10 mouse cellular contexts compared by ENCODE assay signal in the genomic region with DNA sequence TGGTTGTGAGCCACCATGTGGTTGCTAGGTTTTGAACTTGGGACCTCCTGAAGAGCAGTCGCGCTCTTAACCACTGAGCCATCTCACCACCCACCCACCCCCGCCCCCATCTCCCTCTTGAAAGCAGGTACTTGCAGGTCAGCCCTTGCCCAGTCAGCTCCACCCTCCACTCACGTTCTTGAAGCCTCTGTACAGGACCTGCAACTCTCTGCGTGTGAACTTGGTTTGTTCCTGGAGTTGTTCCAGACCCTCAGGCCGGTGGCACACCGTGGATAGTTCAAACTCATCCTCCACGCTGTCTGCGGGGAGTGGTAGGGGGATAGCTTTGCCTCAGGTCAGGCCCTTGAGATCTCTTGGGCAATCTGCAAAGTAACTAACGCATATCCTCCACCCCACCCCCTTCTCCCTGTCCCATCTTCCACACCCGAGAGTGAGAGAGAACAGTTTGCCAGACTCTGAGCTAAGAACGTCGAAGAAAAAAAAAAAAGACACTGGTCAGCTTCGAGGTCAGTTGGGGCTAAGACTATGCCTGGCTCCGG. TPM values are rescaled to one million over a fixed set of nuclear protein-coding genes. Genes with fewer than 3 reads are reported as not detected.
DNase-seq lines count a peak whose midpoint lies in the region; ATAC-seq lines count a peak whose summit lies in the region.
"Had no signal": no experiment of that assay in that cellular context is flagged by ENCODE, and none has a peak within 500 bp of the region (broad histone marks: within the 10 kb centered on the region; RNA-seq: fewer than 3 reads in every experiment).

No protein-coding gene starts in this region.

- H3K27ac ChIP-seq in liver, embryonic 11.5 days (ENCODE audit: low read depth, low read length) = no peak overlapping the region
- H3K27ac ChIP-seq in limb, embryonic 10.5 days = no peak overlapping the region

- H3K4me1 ChIP-seq in liver, embryonic 11.5 days (replicated peaks; ENCODE audit: control insufficient read depth, insufficient read depth, low read length) = peaks cover 4% of the 10 kb centered on the region
- peaks cover 12% of the 10 kb centered on the region for H3K4me1 ChIP-seq in limb, embryonic 10.5 days

- peak overlapping the region; percentile 30; the same call in 1 of the 2 replicates for H3K4me3 ChIP-seq in liver, embryonic 11.5 days (ENCODE audit: low read depth, low read length)
- peak overlapping the region; percentile 47 for H3K4me3 ChIP-seq in limb, embryonic 10.5 days

- no peak for DNase-seq in liver, embryonic 11.5 days (ENCODE audit: low spot score)
- no peak for DNase-seq in liver
- peak; percentile 18 for DNase-seq in fat pad, adult 2 months (ENCODE audit: extremely low read depth, low read depth, low spot score)
- no peak for DNase-seq in limb, embryonic 10.5 days (ENCODE audit: low spot score)
- peak; percentile 50 for DNase-seq in naive thymus-derived CD4-positive, alpha-beta T cell, adult 2 months (ENCODE audit: low read depth)
- no peak for DNase-seq in cerebellum, postnatal 4 days (ENCODE audit: low spot score in 2 of 2)
- DNase-seq: gastrocnemius, postnatal 36 days had no signal

- WGBS in liver, embryonic 11.5 days = 30% methylated on average over 15 of the region's 15 CpGs
- WGBS in limb, embryonic 10.5 days = 29% methylated on average over 15 of the region's 15 CpGs

- peak overlapping the region; percentile 64 for H3K4me2 ChIP-seq in liver, embryonic 11.5 days

- no peak for ATAC-seq in liver, embryonic 11.5 days (replicated peaks; ENCODE audit: low FRiP score)
- ATAC-seq in megakaryocyte, adult 5-6 weeks (ENCODE audit: poor library complexity, severe bottlenecking) = no peak
- ATAC-seq in inflammation-experienced regulatory T-cells, adult 6 months = no peak

- H3K9me3 ChIP-seq in liver, embryonic 11.5 days (ENCODE audit: control insufficient read depth, low read length) = 0 out of 2 replicates have a peak, but pooled peaks cover 2% of the 10 kb centered on the region
- H3K9me3 ChIP-seq in limb, embryonic 10.5 days (replicated peaks) = no peaks in the 10 kb centered on the region

- H3K27me3 ChIP-seq in liver, embryonic 11.5 days (replicated peaks; ENCODE audit: control insufficient read depth, insufficient read depth, low read length) = no peaks in the 10 kb centered on the region
- H3K27me3 ChIP-seq in limb, embryonic 10.5 days (ENCODE audit: low read depth, poor library complexity, severe bottlenecking) = no peaks in the 10 kb centered on the region

- no peaks in the 10 kb centered on the region for H3K36me3 ChIP-seq in liver, embryonic 11.5 days (ENCODE audit: control insufficient read depth, insufficient read depth, low read length)
- no peaks in the 10 kb centered on the region for H3K36me3 ChIP-seq in limb, embryonic 10.5 days

- no peak overlapping the region for H3K9ac ChIP-seq in liver, embryonic 11.5 days (ENCODE audit: low read depth, low read length)

RNA-seq across cellular contexts. Expression of gene Mgea5, which starts 11.8 kb away (rescaled TPM):
- 38.9 and 39.7 TPM in 2 replicates for polyA plus RNA-seq in liver, embryonic 11.5 days (2014; fragmentation: Nextera tagmentation; extraction: Ambion mirVana)
- polyA plus RNA-seq in limb, embryonic 10.5 days (2016; fragmentation: Nextera tagmentation; extraction: Ambion mirVana) = 54.2 and 68.9 TPM in 2 replicates
- total RNA-seq in megakaryocyte, adult 5-6 weeks (2015) = 91.8 and 94.7 TPM in 2 replicates
- 157 and 170 TPM in 2 replicates for total RNA-seq in megakaryocyte, adult 5-6 weeks (2017)
- 100 to 1,000 TPM; 124 to 242 (median 205) TPM for polyA plus RNA-seq in inflammation-experienced regulatory T-cells, adult 6 months (2017; shearing (Covaris generic))

RNA-seq across cellular contexts. Expression of gene Kcnip2, which starts 20.4 kb away (rescaled TPM):
- polyA plus RNA-seq in liver, embryonic 11.5 days (2014; fragmentation: Nextera tagmentation; extraction: Ambion mirVana) = 1.2 and 1.8 TPM in 2 replicates
- polyA plus RNA-seq in limb, embryonic 10.5 days (2016; fragmentation: Nextera tagmentation; extraction: Ambion mirVana) = 0.14 and 0.18 TPM in 2 replicates
- total RNA-seq in megakaryocyte, adult 5-6 weeks (2015) = 0.09 and 0.16 TPM in 2 replicates
- total RNA-seq in megakaryocyte, adult 5-6 weeks (2017) = not detected in 2 replicates
- polyA plus RNA-seq in inflammation-experienced regulatory T-cells, adult 6 months (2017; shearing (Covaris generic)) = 10 to 100 TPM in 2 of 3 experiments, 1 to 10 TPM in 1; 3.4 to 13.9 (median 10.1) TPM

RNA-seq across cellular contexts. Expression of gene Npm3, which starts 46.1 kb away (rescaled TPM):
- 32.7 and 34.5 TPM in 2 replicates for polyA plus RNA-seq in liver, embryonic 11.5 days (2014; fragmentation: Nextera tagmentation; extraction: Ambion mirVana)
- polyA plus RNA-seq in limb, embryonic 10.5 days (2016; fragmentation: Nextera tagmentation; extraction: Ambion mirVana) = 13.3 and 14.9 TPM in 2 replicates
- 36.5 and 39.2 TPM in 2 replicates for total RNA-seq in megakaryocyte, adult 5-6 weeks (2015)
- total RNA-seq in megakaryocyte, adult 5-6 weeks (2017) = 30.4 and 38.4 TPM in 2 replicates
- polyA plus RNA-seq in inflammation-experienced regulatory T-cells, adult 6 months (2017; shearing (Covaris generic)) = 10 to 100 TPM; 12.9 to 73.1 (median 57.3) TPM

RNA-seq across cellular contexts. Expression of gene Fgf8, which starts 52.8 kb away (rescaled TPM):
- polyA plus RNA-seq in liver, embryonic 11.5 days (2014; fragmentation: Nextera tagmentation; extraction: Ambion mirVana) = 0.32 and 0.82 TPM in 2 replicates
- 78.5 and 105 TPM in 2 replicates for polyA plus RNA-seq in limb, embryonic 10.5 days (2016; fragmentation: Nextera tagmentation; extraction: Ambion mirVana)
- not detected in 2 replicates for total RNA-seq in megakaryocyte, adult 5-6 weeks (2015)
- total RNA-seq in megakaryocyte, adult 5-6 weeks (2017) = not detected in 2 replicates
- not detected for polyA plus RNA-seq in inflammation-experienced regulatory T-cells, adult 6 months (2017; shearing (Covaris generic))
- total RNA-seq: gastrocnemius, postnatal 36 days; left cerebral cortex, postnatal 36 days had no signal

Comparison
In these comparisons a context has a peak if more than half of its experiments do, and no peak if none do; other contexts are left out.
1. DNase-seq: peak in fat pad, adult 2 months (single experiment) and naive thymus-derived CD4-positive, alpha-beta T cell, adult 2 months (single experiment); none in liver, embryonic 11.5 days (single experiment), liver (single experiment), limb, embryonic 10.5 days (single experiment) and cerebellum, postnatal 4 days (0 of 2).